Mouse (Mus musculus) lung, adult 2 months (tissue): ENCODE measurements around the gene Fkbp10. TPM values are rescaled to one million over a fixed set of nuclear protein-coding genes. Genes with fewer than 3 reads are reported as not detected.

Experiments
- DNase-seq: peaks from one replicate; pipeline ENCODE4 v3.0.0; 2022
- H3K4me1 ChIP-seq: fragments of 200-500 bp; 2 replicates; pipeline ENCODE4 v1.6.1; 2011; ENCODE audit warnings: low read length; ENCODE audit not compliant: control insufficient read depth, insufficient read depth
- H3K4me3 ChIP-seq: fragments of 200-500 bp; replicated peaks from 2 replicates; pipeline ENCODE3; 2011; ENCODE audit warnings: low read depth, mild to moderate bottlenecking, control low read depth, low read length; ENCODE audit errors: extremely low read depth
- CTCF ChIP-seq: fragments of 200-500 bp; IDR thresholded peaks from 2 replicates; pipeline ENCODE4 v1.5.1; 2011; ENCODE audit warnings: mild to moderate bottlenecking, low read length, control low read depth; ENCODE audit not compliant: insufficient read depth
- POLR2A ChIP-seq: fragments of 200-500 bp; IDR thresholded peaks from 2 replicates; pipeline ENCODE4 v1.6.1; 2011; ENCODE audit warnings: low read depth, mild to moderate bottlenecking, control low read depth, low read length, borderline replicate concordance; ENCODE audit errors: extremely low read depth
- WGBS: fragments of 180-500 bp; shearing (Covaris S2); methylation state at CpG from one replicate; pipeline ENCODE4 v1.1.7; 2018; 5-methylcytosine and 5-hydroxymethylcytosine counted together
- polyA plus RNA-seq: library from polyadenylated mRNA; depleted of rRNA; stranded (reverse); fragments of >200 nt; gene quantifications from 2 replicates; pipeline ENCODE4 v1.2.3, GENCODE M21; 2012

The Fkbp10 gene
- polyA plus RNA-seq, 1 experiment, result 42.5 TPM

DNA sequence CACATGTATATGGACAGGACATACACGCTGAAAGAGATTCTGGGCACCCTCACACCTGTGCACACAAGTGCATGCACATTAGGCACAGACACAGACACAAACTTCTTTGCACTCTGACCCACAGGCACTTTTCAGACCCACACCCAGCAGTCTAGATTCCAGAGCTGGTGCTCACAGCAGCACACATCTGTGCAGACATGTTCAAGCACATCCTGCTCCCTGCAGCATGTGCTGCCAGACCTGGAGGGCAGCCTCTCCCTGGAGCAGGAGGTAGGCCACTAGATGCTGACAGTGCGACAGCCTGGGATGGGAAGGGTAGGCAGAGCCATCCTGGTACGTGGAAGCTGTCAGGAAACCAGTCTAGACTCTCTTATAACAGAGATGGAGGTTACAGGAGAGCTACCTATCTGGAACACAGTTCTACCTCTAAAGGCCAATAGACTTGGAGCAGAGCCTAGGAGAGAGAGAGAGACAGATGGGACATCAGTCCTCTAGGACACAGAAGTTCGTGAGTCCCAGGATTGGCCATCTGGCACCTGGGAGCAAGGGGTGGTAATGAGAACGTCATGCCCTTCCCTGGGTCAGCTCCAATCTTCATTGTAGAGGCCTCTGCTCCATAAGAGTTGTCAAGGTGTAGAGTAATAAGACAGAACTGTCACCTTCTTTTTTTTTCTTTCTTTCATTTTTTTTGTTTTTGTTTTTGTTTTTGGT lies 8.3 kb upstream of the Fkbp10 start:
- no peak for DNase-seq
- WGBS, result 89% methylated on average over 5 of the region's 5 CpGs
- no peak for TF ChIP-seq POLR2A
- TF ChIP-seq CTCF, result no peak
- no peak overlapping the region for H3K4me3 ChIP-seq
- peaks cover 8% of the 10 kb centered on the region for H3K4me1 ChIP-seq

- no peak overlapping the region for H3K4me3 ChIP-seq
- WGBS, result 36% methylated on average over 10 of the region's 10 CpGs
- peaks cover under 1% of the 10 kb centered on the region; the same call in 1 of the 2 replicates for H3K4me1 ChIP-seq
- DNase-seq, result peak; percentile 74
- TF ChIP-seq POLR2A (no peak), CTCF (peak; percentile 87)
These were observed 7.2 kb upstream of the Fkbp10 start for GRCm38 (mm10) chr11:100408076-100408834.

DNA sequence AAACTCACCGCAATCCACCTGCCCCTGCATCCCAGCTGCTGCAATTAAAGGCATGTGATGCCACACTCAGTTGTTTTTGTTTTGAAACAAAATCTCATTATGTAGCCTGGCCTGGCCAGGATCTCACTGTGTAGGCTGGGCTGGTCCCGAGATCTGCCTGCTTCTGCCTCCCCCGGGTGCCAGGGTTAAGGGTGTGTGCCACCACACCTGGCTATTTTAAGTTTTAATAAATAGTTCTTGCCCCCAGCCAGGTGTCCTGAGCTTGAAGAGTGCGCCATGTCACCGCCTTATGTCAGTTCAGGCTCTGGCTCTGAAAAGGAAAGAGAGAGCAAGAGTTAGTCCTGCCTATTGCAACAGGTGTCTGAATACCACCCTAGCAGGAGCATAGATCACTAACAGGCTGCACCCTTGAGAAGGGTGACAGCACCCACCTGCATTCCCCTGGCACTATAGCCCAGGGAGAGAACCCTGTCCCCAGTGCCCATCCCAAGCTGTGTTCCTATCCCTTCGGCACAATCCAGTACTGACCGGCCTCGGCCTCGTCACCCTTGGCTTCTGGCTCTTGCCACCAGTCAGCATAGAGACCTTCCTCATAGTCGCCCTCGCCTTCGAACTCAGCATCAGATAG lies 6.5 kb upstream of the Fkbp10 start:
- WGBS, result 92% methylated on average over 12 of the region's 12 CpGs
- Histone ChIP-seq H3K4me1 (peaks cover 2% of the 10 kb centered on the region; the same call in 1 of the 2 replicates), H3K4me3 (no peak overlapping the region)
- DNase-seq, result no peak
- TF ChIP-seq CTCF (no peak), POLR2A (no peak)

GRCm38 (mm10) chr11:100409686-100410085 lies 5.8 kb upstream of the Fkbp10 start:
- DNase-seq, result no peak
- 69% methylated on average over 3 of the region's 3 CpGs for WGBS
- TF ChIP-seq POLR2A (no peak), CTCF (no peak)
- Histone ChIP-seq H3K4me1 (peaks cover 2% of the 10 kb centered on the region; the same call in 1 of the 2 replicates), H3K4me3 (no peak overlapping the region)

DNA sequence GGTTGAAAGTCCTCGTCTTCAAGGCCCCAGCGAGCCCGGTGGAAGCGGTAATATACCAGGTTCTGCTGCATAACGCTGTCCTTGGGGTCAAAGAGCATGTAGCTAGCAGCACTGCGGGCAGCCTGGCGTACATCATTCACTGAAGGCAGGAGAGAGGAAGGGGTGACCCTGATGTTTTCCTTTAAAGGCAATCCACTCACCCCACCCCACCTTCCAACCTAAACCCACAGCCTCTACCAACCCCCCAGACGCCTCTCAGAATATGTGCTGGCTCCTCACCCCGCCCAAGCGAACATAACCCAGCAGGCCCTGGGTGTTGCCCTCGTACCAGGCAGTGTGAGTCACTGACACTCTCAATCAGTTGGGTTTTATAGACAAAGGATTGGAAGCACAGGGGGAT lies 3.8 kb upstream of the Fkbp10 start:
- peaks cover 2% of the 10 kb centered on the region; the same call in 1 of the 2 replicates for H3K4me1 ChIP-seq
- DNase-seq, result no peak
- no peak overlapping the region for H3K4me3 ChIP-seq
- TF ChIP-seq CTCF (no peak), POLR2A (no peak)
- 64% methylated on average over 11 of the region's 11 CpGs for WGBS

- peaks cover 2% of the 10 kb centered on the region; the same call in 1 of the 2 replicates for H3K4me1 ChIP-seq
- H3K4me3 ChIP-seq, result peak overlapping the region; percentile 62
- 73% methylated on average over 11 of the region's 11 CpGs for WGBS
- DNase-seq, result no peak
- no peak for TF ChIP-seq POLR2A
- no peak for TF ChIP-seq CTCF
These were observed 2.0 kb upstream of the Fkbp10 start for GRCm38 (mm10) chr11:100413541-100413940.

- WGBS, result 3% methylated on average over 91 of the region's 93 CpGs
- H3K4me3 ChIP-seq, result peak within 1 kb of the TSS; percentile 62
- TF ChIP-seq POLR2A (no peak; the same call in 1 of the 2 replicates), CTCF (peak; percentile 55)
- peak; percentile 85 for DNase-seq
- H3K4me1 ChIP-seq, result peaks cover 2% of the 10 kb centered on the region; the same call in 1 of the 2 replicates
These were observed 1.2 kb upstream of the Fkbp10 start, which contains the start of gene P3h4 for GRCm38 (mm10) chr11:100414021-100414913. Gene P3h4 (minus strand): TSS chr11:100414836.

DNA sequence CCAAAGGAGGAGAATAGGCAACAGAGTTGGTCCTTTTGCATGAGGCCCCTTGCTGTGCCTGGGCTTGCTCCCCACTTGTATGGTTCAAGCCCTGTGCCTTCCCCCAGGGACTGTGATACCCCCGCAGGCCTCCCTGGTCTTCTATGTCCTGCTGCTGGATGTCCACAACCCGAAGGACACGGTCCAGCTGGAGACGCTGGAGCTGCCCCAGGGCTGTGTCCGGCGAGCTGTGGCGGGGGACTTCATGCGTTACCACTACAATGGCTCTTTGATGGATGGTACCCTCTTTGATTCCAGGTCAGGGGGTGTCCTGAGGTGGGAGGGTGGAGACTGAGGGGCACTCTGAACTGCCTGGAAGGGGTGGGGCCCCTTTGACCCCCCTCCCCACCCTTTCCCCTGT lies 6.0 kb downstream of the Fkbp10 start:
- no peak overlapping the region for H3K4me3 ChIP-seq
- 80% methylated on average over 8 of the region's 8 CpGs for WGBS
- no peak for DNase-seq
- TF ChIP-seq POLR2A (no peak), CTCF (no peak)
- no peaks in the 10 kb centered on the region for H3K4me1 ChIP-seq
